Mouse (Mus musculus) liver, postnatal 0 days (tissue): Measurements from ENCODE around the gene Stat4. TPM values are rescaled to one million over a fixed set of nuclear protein-coding genes. Genes with fewer than 3 reads are reported as not detected.
"Not testable (repeated sequence)": the region's sequence is repeated elsewhere in the genome, so short reads cannot be mapped to it uniquely, and the experiment has no call there.

Source experiments
- ATAC-seq: fragments of 200-750 bp; cut with Nextera tagmentation; 2 replicates; pipeline ENCODE4 v1.8.0; 2017; ENCODE audit warnings: mild to moderate bottlenecking, moderate library complexity
- DNase-seq: peaks from one replicate; pipeline ENCODE4 v3.0.0-alpha.2; 2016
- H3K27ac ChIP-seq: fragments of 300-500 bp; sonication (generic); 2 replicates; pipeline ENCODE4 v1.5.1; 2014; ENCODE audit warnings: antibody characterized with exemption, moderate library complexity, mild to moderate bottlenecking, low read depth
- H3K27me3 ChIP-seq: fragments of 300-500 bp; sonication (generic); 2 replicates; pipeline ENCODE4 v1.6.1; 2014; ENCODE audit warnings: low read length, control low read depth, mixed read lengths; ENCODE audit not compliant: insufficient read depth
- H3K36me3 ChIP-seq: fragments of 300-500 bp; sonication (generic); replicated peaks from 2 replicates; pipeline ENCODE4 v1.6.1; 2014; ENCODE audit warnings: mild to moderate bottlenecking, control low read depth, low read length, moderate library complexity, mixed read lengths; ENCODE audit not compliant: insufficient read depth
- H3K4me1 ChIP-seq: fragments of 300-500 bp; sonication (generic); 2 replicates; pipeline ENCODE4 v1.6.1; 2014; ENCODE audit warnings: antibody characterized with exemption, mild to moderate bottlenecking, control low read depth; ENCODE audit not compliant: insufficient read depth
- H3K4me2 ChIP-seq: fragments of 300-500 bp; sonication (generic); 2 replicates; pipeline ENCODE4 v1.6.1; 2014; ENCODE audit warnings: low read depth, mild to moderate bottlenecking, low read length, moderate library complexity, mixed read lengths
- H3K4me3 ChIP-seq: fragments of 300-500 bp; sonication (generic); 2 replicates; pipeline ENCODE4 v1.5.1; 2014; ENCODE audit warnings: low read depth, low read length
- H3K9ac ChIP-seq: fragments of 300-500 bp; sonication (generic); replicated peaks from 2 replicates; pipeline ENCODE4 v1.6.1; 2014; ENCODE audit warnings: mild to moderate bottlenecking, moderate library complexity
- H3K9me3 ChIP-seq: fragments of 300-500 bp; sonication (generic); 2 replicates; pipeline ENCODE4 v1.6.1; 2016; ENCODE audit warnings: mild to moderate bottlenecking, control low read depth, low read length, mixed read lengths
- CTCF ChIP-seq: sonication (generic); IDR thresholded peaks from 2 replicates; pipeline ENCODE4 v1.5.1; 2016; ENCODE audit warnings: antibody characterized with exemption, low read depth
- EP300 ChIP-seq: IDR thresholded peaks from 2 replicates; pipeline ENCODE4 v1.6.1; 2016; ENCODE audit warnings: antibody characterized with exemption, low read depth, mild to moderate bottlenecking
- WGBS: fragments of 180-500 bp; shearing (Covaris S2); extraction: QIAGEN DNeasy Blood & Tissue Kit; methylation state at CpG from one replicate; pipeline ENCODE4 v1.1.7; 2014; ENCODE audit not compliant: insufficient replicate concordance; 5-methylcytosine and 5-hydroxymethylcytosine counted together
- polyA plus RNA-seq: library from polyadenylated mRNA; unstranded; fragments of >200 nt; fragmentation: Nextera tagmentation; extraction: Ambion mirVana; gene quantifications from 2 replicates; pipeline ENCODE4 v1.2.1, GENCODE M21; 2015

Gene Stat4
- polyA plus RNA-seq, 1 experiment from 2014 or later, result 1.4 TPM

DNA sequence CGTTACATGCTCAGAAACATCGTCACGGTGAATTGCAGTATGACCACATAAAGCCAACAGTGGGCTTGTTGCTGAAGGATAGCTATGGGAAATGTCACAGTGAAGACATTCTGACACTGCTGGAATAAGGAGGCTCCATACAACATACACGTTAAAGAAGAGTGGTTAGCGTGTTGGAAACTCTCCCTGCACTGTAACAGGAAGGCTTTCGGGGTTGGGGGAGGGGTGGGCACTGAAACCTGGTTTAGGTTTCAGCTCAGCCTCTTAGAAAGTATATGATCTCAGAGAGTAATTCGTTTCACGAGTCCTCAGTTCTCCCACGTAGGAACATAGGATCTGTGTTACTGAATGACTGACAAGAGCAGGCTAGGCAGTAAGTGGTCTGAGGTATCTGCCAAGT is 52.7 kb downstream of the Stat4 start:
- Histone ChIP-seq H3K4me3 (no peak overlapping the region), H3K9me3 (no peaks in the 10 kb centered on the region), H3K9ac (no peak overlapping the region), H3K27ac (no peak overlapping the region), H3K4me2 (no peak overlapping the region), H3K27me3 (no peaks in the 10 kb centered on the region), H3K36me3 (no peaks in the 10 kb centered on the region), H3K4me1 (no peaks in the 10 kb centered on the region)
- 77% methylated on average over 9 of the region's 9 CpGs for WGBS
- ATAC-seq, result no peak
- no peak for TF ChIP-seq EP300
- TF ChIP-seq CTCF, result no peak
- DNase-seq, result no peak

GRCm38 (mm10) chr1:52040366-52041061 is 53.6 kb downstream of the Stat4 start:
- Histone ChIP-seq H3K9me3 (no peaks in the 10 kb centered on the region), H3K4me1 (no peaks in the 10 kb centered on the region), H3K4me3 (no peak overlapping the region), H3K4me2 (no peak overlapping the region), H3K36me3 (no peaks in the 10 kb centered on the region), H3K27ac (no peak overlapping the region), H3K27me3 (no peaks in the 10 kb centered on the region), H3K9ac (no peak overlapping the region)
- TF ChIP-seq CTCF (no peak), EP300 (no peak)
- DNase-seq (no peak), ATAC-seq (no peak)
- 76% methylated on average over 11 of the region's 11 CpGs for whole genome bisulfite sequencing

GRCm38 (mm10) chr1:52043191-52043590 is 56.2 kb downstream of the Stat4 start:
- ATAC-seq, result no peak
- Histone ChIP-seq H3K9ac (no peak overlapping the region), H3K4me3 (no peak overlapping the region), H3K4me2 (no peak overlapping the region), H3K9me3 (no peaks in the 10 kb centered on the region), H3K27ac (no peak overlapping the region), H3K36me3 (no peaks in the 10 kb centered on the region), H3K4me1 (no peaks in the 10 kb centered on the region), H3K27me3 (no peaks in the 10 kb centered on the region)
- DNase-seq, result no peak
- whole genome bisulfite sequencing, result 73% methylated on average over 4 of the region's 4 CpGs
- no peak for TF ChIP-seq EP300
- TF ChIP-seq CTCF, result no peak

GRCm38 (mm10) chr1:52046891-52047290 is 59.9 kb downstream of the Stat4 start:
- H3K27ac ChIP-seq, H3K4me1 ChIP-seq, H3K27me3 ChIP-seq, DNase-seq, H3K4me2 ChIP-seq, ATAC-seq, H3K9me3 ChIP-seq, H3K4me3 ChIP-seq, H3K9ac ChIP-seq, H3K36me3 ChIP-seq: not testable (repeated sequence)
- WGBS, result 87% methylated on average over 10 of the region's 10 CpGs

DNA sequence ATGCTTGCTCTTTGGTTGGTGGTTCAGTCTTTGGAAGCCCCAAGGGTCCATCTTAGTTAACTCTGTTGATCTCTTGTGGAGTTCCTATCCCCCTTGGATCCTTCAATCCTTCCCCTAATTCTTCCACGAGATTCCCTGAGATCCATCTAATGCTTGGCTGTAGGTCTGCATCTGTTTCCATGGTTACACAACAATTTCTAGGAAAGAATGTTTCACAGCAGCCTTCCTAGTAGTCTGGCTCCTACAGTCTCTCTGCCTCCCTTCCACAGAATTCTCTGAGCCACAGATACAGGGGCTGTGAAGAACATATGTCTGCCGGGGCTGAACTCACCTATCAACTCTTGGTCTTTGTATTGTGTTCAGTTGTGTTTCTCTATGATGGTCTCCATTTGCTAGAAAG is 61.8 kb downstream of the Stat4 start:
- Histone ChIP-seq H3K27ac (no peak overlapping the region), H3K4me3 (no peak overlapping the region), H3K9ac (no peak overlapping the region), H3K9me3 (no peaks in the 10 kb centered on the region), H3K4me1 (no peaks in the 10 kb centered on the region), H3K36me3 (no peaks in the 10 kb centered on the region), H3K27me3 (no peaks in the 10 kb centered on the region), H3K4me2 (no peak overlapping the region)
- DNase-seq (no peak), ATAC-seq (no peak)
- no peak for TF ChIP-seq EP300
- TF ChIP-seq CTCF, result no peak
- WGBS, result 63% methylated on average over 2 of the region's 2 CpGs

GRCm38 (mm10) chr1:52049827-52050226 is 62.9 kb downstream of the Stat4 start:
- Histone ChIP-seq H3K9me3 (no peaks in the 10 kb centered on the region), H3K36me3 (no peaks in the 10 kb centered on the region), H3K27ac (no peak overlapping the region), H3K9ac (no peak overlapping the region), H3K4me2 (no peak overlapping the region), H3K4me1 (no peaks in the 10 kb centered on the region), H3K27me3 (no peaks in the 10 kb centered on the region), H3K4me3 (no peak overlapping the region)
- WGBS, result 75% methylated on average over 3 of the region's 3 CpGs
- DNase-seq, result no peak
- TF ChIP-seq EP300, result no peak
- TF ChIP-seq CTCF, result no peak
- no peak for ATAC-seq

DNA sequence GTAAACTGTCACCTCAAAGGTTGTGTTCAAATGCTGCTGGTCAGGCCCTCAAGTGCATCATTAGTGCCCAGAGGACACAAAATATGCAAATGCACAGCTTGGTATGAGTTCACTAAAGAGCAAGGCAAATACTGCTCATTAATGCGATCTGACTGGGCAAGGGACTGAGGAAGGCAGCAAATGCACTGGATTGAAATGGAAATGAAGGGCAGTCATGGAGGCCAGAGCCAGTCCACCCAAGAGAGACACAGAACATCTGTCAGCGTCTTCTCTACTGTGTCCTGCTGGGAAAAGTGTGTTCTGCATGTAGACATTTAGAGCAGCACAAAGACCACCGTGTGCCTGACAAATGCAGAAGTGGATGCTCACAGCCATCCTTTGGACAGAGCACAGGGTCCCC is 64.6 kb downstream of the Stat4 start:
- Histone ChIP-seq H3K27me3 (no peaks in the 10 kb centered on the region), H3K4me1 (no peaks in the 10 kb centered on the region), H3K4me3 (no peak overlapping the region), H3K9me3 (no peaks in the 10 kb centered on the region), H3K4me2 (no peak overlapping the region), H3K27ac (no peak overlapping the region), H3K36me3 (no peaks in the 10 kb centered on the region), H3K9ac (no peak overlapping the region)
- ATAC-seq (no peak), DNase-seq (no peak)
- WGBS, result 77% methylated on average over 3 of the region's 3 CpGs
- no peak for TF ChIP-seq EP300
- no peak for TF ChIP-seq CTCF
